Mouse (Mus musculus) left cerebral cortex, postnatal 4 days (tissue): Measurements from ENCODE around the gene Colgalt2. TPM values are rescaled to one million over a fixed set of nuclear protein-coding genes. Genes with fewer than 3 reads are reported as not detected.
A peak's percentile ranks its signal among the peaks of the same experiment; 100 is the strongest.
"Not testable (repeated sequence)": the region's sequence is repeated elsewhere in the genome, so short reads cannot be mapped to it uniquely, and the experiment has no call there.

Experiments
- DNase-seq: peaks from one replicate; pipeline ENCODE4 v3.0.0-alpha.2; 2022
- intact Hi-C: fragments of 180-260 bp; cut with DNase I; formaldehyde crosslinking; loops from one replicate; pipeline ENCODE4 v1.15.1; 2025
- total RNA-seq, 2 experiments: library from RNA; stranded (reverse); gene quantifications; 2 replicates each; pipeline ENCODE4 v1.2.3; 2021

Colgalt2 gene
- total RNA-seq, result 1 to 10 TPM; 6.7 to 8.1 TPM

DNA sequence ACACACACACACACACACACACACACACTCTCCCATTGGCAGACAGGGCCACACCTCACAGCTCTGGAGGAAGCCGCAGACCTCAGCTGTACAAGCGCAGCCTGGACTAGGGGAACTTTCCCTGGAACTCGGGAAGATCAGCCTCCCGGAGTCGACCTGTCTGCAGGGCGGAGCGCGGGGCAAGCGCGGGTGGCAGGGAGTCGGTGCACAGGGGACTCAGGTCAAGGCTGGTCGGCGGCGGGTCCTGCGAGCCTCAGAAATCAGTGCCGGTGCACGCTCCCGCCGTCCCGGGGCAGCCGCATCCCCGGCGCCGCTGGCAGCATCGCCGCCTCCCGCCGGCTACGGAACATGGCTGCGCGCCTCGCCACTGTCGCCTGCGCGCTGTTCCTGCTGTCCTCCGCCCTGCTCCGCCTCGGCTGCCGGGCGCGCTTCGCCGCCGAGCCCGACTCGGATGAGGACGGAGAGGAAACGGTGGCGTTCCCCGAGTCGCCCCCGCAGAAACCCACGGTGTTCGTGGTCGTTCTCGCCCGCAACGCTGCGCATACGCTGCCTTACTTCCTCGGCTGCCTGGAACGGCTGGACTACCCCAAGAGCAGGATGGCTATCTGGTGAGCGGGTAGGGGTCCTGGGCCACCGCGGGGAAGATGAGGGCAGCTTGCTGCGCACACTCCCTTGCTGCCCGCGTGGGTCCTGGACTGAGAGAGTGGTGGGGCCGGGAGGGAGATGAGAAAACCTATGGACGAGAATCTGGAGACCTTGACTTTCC lies at the start of gene Colgalt2:
Gene Colgalt2, plus strand, starts transcription at position 41 of the 766 bp plus-strand sequence.
- intact Hi-C loops, result no loop called here
- DNase-seq, result peak; percentile 48

DNA sequence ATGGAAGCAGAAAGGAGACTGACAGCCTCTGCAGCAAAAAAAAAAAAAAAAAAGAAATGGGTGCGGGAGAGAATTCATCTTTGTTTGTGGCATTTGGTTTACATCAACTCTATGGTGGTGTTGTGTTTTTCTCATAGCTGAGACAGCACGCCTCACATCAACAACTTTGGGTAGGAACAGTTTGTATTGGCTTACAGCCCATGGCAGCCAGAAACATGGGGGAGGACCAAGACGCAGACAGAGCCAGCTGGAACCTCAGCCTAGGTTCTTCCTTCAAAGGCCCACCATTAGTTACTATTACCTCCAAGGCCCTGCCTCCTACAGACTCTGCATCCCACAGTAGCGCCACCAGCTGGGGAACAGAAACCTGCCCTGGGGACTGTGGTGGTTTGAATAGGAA lies 42.9 kb upstream of the Colgalt2 start:
- intact Hi-C loops, result no loop called here
- DNase-seq, result no peak

DNA sequence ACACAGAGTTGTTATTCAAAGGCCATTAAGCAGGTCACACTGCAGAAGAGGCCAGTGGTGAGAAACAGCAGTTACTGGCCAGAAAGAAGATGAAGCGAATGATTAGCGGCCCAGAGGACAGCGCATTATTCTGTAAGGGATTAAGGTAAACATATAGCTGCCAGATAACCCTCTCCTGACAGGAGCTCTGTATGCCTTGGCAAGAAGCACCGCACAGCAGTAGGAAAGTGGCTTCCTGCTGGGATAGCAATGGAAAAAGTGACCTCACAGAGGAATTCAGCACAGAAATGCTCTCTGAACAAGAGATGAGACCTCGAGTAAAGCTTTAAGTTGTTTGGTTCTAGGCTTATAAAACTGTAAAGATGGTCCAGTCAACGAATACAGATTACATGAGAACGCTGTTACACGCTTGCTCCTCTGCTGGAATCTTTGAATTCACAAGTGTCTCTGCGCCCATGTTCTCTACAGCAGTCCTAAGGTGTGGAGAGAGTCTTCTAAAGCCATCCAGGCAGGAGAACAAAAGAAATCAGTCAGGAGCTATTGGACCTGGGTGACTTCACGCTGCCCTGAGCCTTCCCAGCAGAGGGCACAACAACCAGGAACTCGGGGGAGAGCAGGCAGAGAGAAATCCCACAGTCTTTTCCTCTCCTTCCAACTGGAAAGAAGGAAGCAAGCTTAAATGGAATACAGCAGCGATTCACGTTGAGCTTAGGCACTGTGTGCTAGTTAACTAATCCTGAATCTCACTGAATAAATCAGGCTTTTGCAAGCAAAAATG lies 31.1 kb upstream of the Colgalt2 start:
- DNase-seq, result no peak
- intact Hi-C loops, result loop anchor here (2.0 to 10.0 kb wide), 3 partner anchors 104 to 548 kb away; partner anchors contain the start of gene 1700025G04Rik

GRCm38 (mm10) chr1:152369139-152369538 lies 30.5 kb upstream of the Colgalt2 start:
- intact Hi-C loops, result loop anchor here (2.0 to 10.0 kb wide), 3 partner anchors 104 to 548 kb away; partner anchors contain the start of gene 1700025G04Rik
- peak; percentile 64 for DNase-seq

DNA sequence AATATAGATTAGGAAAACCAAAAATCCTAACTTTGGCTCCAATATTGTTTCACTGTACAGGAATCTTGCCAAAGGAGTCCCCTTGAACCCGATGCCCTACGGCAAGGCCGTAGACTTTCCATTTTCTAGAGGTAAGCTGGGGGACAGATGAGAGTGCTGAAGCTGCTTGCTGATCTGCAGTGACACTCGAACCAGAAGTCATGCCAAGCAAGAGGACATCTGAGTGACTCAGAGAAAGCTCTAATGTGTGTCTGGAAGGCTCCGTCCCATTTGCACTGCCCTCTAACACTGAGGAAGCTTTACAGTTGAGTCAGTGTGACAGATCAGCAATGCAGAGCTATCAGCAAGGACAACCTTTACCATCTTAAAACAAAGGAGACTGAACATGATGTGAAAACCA lies 21.3 kb upstream of the Colgalt2 start:
- intact Hi-C loops, result no loop called here
- DNase-seq, result no peak

DNA sequence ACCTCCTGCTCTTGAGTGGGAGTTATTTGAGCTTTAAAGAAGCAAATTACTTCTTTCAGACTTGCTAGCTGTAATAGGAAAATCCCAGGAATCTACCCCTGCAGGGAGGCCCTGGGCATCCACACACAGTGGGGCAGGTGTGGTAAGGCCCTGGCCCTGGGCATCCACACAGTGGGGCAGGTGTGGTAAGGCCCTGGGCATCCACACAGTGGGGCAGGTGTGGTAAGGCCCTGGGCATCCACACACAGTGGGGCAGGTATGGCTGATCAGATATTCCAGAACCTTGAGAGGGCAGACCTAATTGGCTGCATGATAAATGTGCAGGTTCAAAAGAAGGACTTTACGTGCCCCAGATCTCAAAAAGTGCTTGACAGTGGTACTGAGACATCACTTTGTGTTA lies 15.0 kb upstream of the Colgalt2 start:
- intact Hi-C loops, result no loop called here
- no peak for DNase-seq

GRCm38 (mm10) chr1:152385693-152386092 lies 13.9 kb upstream of the Colgalt2 start:
- DNase-seq, intact Hi-C loops: not testable (repeated sequence)

- intact Hi-C loops, result no loop called here
- DNase-seq, result peak; percentile 74
Observed at GRCm38 (mm10) chr1:152386188-152386835, 13.3 kb upstream of the Colgalt2 start, which contains the start of gene Tsen15. Gene Tsen15 (minus strand): TSS chr1:152386688.

- no peak for DNase-seq
- intact Hi-C loops, result no loop called here
Observed at GRCm38 (mm10) chr1:152389271-152389670, 10.4 kb upstream of the Colgalt2 start.

DNA sequence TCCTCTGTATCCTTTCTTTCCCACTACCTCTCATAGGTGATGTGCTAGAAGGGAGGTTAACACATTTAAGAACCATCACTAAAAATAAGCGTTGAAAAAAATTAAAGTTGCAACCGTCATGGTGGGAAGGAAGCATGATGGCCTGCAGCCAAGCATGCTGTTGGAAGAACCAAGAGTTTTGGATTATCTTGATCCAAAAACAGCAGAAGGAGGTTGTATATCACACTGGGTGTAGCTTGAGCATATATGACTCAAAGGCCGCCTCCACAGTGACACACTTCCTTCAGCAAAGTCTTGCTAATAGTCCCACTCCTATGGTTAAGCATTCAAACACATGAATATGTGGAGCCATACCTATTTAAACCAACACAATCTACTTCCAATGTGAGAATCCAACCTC lies 5.5 kb upstream of the Colgalt2 start:
- intact Hi-C loops, result no loop called here
- no peak for DNase-seq

- no peak for DNase-seq
- intact Hi-C loops, result no loop called here
Observed at GRCm38 (mm10) chr1:152394956-152395515, 4.6 kb upstream of the Colgalt2 start.

- intact Hi-C loops, result no loop called here
- no peak for DNase-seq
Observed at GRCm38 (mm10) chr1:152398708-152399107, 922 bp upstream of the Colgalt2 start.

GRCm38 (mm10) chr1:152400556-152401540 lies 1.2 kb downstream of the Colgalt2 start:
- intact Hi-C loops, result no loop called here
- DNase-seq, result peak; percentile 14

DNA sequence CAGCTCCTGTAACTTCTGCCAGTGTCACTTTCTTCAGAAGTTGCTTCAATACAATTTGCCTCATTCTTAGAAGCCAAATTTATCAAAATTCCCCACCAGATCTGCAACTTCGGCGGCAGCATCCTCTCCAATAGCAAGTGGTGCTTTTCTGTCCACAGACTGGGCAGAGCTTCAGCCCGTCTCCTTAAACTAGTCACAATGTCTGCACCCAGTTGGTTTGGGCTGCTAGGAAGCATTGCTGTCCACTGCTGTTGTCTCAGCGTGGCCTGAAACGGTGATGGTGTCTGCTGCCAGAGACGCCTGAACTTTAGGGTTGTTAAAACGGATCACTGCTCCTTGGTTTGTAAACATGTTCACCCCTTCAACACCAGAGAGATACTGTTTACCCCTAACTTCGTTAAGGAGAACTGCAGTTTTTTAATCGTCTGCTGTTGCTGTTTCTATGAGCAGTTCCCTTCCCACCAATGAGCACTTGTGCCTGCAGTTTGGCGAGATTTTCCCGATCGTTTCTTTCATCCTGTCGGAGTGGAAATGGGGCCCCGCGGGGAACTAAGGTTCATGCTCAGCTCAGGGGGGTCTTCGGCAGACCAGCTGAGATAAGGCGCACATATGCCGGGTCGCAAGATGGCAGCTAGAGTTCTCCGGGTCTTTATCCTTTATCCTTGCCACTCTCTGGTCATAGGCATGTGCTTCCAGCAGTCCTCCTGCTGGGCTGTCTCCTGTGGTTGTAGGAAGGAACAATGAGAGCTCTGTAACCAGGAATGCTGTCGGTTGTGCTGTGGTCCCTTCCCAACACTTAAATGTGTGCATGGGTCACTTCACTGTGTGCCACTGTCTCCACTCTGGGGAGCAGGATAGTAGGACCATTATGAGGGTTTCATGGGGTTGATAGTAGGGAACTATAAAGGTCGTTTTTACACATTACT lies 7.7 kb downstream of the Colgalt2 start:
- peak; percentile 53 for DNase-seq
- intact Hi-C loops, result no loop called here

GRCm38 (mm10) chr1:152409356-152409755 lies 9.7 kb downstream of the Colgalt2 start:
- intact Hi-C loops, result no loop called here
- peak; percentile 37 for DNase-seq

DNA sequence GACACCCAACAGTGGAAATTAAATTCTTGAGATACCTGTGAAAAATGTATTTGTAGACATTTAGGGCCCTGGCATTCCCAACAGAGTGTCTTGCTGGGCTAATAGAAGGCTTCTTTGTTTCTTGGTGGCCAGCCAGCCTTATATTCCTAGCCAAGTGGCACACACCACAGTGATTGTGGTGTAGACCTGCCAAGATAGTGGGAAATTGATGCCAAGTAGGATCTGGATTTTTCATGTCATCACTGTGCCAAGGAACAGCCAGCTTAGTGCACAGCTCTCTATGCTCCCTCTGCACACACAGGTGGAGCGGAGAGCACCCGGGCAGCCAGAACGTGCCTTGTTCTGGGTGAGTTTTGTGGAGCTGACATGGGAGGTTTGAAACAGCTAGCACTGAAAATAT lies 11.0 kb downstream of the Colgalt2 start:
- DNase-seq, result peak; percentile 83
- intact Hi-C loops, result no loop called here

DNA sequence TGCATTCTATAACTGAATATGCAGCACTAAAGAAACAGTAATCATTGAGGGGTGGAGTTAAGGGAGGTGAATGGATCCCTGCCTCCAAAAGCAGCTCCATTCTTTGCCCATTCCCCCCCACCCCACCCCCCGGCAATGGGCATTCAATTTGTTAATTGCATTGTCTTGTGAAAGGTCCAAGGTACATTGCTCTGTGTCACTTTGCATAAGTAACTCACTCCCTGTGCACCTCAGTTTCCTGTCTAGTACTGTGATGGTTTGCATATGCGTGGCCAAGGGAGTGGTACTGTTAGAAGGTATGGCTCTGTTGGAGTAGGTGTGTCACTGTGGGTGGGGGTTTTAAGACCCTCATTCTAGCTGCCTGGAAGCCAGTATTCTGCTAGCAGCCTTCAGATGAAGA lies 13.5 kb downstream of the Colgalt2 start:
- DNase-seq, result no peak
- intact Hi-C loops, result no loop called here

GRCm38 (mm10) chr1:152413961-152414360 lies 14.3 kb downstream of the Colgalt2 start:
- intact Hi-C loops, result no loop called here

DNA sequence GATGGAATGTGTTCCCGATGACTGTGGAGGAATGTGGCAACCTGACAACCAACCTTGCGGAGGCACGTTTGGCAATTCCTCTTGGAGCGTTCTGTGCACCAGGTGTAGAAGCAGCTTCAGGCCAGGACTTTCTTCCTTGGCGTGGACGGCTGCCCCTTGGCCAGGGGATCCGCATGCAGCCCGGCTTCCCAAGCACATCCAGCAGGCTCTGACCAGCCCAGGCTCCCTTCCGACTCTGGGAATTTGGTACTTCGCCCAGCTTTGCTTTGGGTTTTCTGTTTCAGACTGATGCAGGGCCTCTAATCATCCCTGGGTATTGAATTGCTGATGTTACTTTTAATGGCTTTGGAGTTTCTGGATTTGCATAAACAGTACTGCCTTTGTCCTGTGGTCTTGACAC lies 14.8 kb downstream of the Colgalt2 start:
- peak; percentile 55 for DNase-seq
- intact Hi-C loops, result no loop called here

More at GRCm38 (mm10) chr1:152413961-152414360, 14.3 kb downstream of the Colgalt2 start:
- no peak for DNase-seq
